Mouse (Mus musculus): ENCODE results near the gene Serpina3n.

DNA sequence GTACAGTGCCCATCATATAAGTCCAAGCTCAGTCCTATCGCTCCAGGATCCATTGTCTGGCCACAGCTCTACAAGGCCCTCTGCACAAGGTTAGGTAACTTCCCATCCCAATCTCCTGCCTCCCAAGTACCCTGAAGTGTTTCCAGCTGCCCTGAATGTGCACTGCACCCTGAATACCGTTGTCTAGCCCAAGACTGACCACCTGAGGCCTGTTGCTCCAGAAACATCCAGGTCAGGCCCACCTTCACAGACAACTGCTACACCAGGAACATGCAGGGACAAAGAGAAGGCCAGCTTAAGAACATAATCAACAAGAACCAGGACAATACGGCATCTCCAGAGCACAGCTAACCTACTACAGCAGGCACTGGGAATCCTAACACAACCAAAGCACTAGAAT, 36.5 kb upstream of the Serpina3n start:
- TF ChIP-seq E2F4 (IDR thresholded peaks at IDR 0.05; ENCODE audit: insufficient read depth): no peak
- no peak for TF ChIP-seq MAX (IDR thresholded peaks at IDR 0.05; ENCODE audit: low read depth)
- no peak for TF ChIP-seq POLR2A (IDR thresholded peaks at IDR 0.05; ENCODE audit: insufficient read length, low read depth)
- TF ChIP-seq USF1 (IDR thresholded peaks at IDR 0.05; ENCODE audit: low read depth): no peak
- TF ChIP-seq SRF (IDR thresholded peaks at IDR 0.05; ENCODE audit: control insufficient read depth, insufficient read length, low read depth): no peak
- TF ChIP-seq TCF12 (IDR thresholded peaks at IDR 0.05; ENCODE audit: insufficient read depth, poor library complexity, severe bottlenecking): no peak

Measured in myocyte (in vitro differentiated cells).